Mouse (Mus musculus) adrenal gland, postnatal 10 days (tissue): ENCODE results near the gene Cts8. TPM values are rescaled to one million over a fixed set of nuclear protein-coding genes. Genes with fewer than 3 reads are reported as not detected.

Experiments
- DNase-seq: peaks from one replicate; pipeline ENCODE4 v3.0.0; 2021; ENCODE audit warnings: mixed read lengths
- long read RNA-seq, 2 experiments: library from polyadenylated mRNA; stranded (forward); transcript quantifications; one replicate each; pipeline ENCODE4 v2.0.0; 2021
- total RNA-seq, 2 experiments: library from RNA; stranded (reverse); gene quantifications; 2 replicates each; pipeline ENCODE4 v1.2.3; 2021

The Cts8 gene
- total RNA-seq, result not detected
- long read RNA-seq, experiment 1, result 0 reads
- long read RNA-seq, experiment 2, result 0 reads

DNA sequence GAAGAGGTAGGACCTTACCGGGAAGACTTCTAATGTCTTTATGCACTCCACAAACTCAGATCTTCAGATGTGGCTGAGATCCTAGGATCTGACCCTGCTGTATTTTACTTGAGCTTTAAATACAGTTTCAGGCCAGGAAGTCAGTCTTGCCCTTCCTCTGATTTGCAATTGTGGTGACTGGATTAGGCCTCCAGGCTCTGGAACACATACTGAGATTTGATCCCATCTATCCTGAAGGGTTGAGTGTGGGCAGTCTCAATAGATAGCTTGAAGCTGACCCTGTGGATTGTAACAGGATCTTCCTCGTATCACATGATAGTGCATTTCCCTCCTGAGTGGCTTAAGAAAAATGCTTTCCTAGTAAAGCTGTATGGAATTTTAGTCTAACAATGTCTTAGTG is at the start of gene Cts8:
Cts8 (minus strand) TSS at position 101 of the 400 bp plus-strand sequence.
- no peak for DNase-seq

DNA sequence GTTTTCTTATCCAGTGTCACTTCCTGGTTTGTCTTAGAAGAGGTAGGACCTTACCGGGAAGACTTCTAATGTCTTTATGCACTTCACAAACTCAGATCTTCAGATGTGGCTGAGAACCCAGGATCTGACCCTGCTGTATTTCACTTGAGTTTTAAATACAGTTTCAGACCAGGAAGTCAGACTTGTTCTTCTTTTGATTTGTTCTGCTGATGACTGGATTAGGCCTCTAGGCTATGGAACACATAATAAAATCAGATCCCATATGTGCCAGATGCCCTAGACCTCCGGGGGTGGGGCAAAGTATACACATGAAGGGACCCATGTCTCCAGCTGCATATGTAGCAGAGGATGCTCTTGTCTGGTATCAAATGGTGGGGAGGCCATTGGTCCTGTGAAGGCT is 33.6 kb upstream of the Cts8 start, which contains the start of gene Gm49398:
Gm49398 (minus strand) TSS at position 101 of the 400 bp plus-strand sequence.
- DNase-seq, result no peak

DNA sequence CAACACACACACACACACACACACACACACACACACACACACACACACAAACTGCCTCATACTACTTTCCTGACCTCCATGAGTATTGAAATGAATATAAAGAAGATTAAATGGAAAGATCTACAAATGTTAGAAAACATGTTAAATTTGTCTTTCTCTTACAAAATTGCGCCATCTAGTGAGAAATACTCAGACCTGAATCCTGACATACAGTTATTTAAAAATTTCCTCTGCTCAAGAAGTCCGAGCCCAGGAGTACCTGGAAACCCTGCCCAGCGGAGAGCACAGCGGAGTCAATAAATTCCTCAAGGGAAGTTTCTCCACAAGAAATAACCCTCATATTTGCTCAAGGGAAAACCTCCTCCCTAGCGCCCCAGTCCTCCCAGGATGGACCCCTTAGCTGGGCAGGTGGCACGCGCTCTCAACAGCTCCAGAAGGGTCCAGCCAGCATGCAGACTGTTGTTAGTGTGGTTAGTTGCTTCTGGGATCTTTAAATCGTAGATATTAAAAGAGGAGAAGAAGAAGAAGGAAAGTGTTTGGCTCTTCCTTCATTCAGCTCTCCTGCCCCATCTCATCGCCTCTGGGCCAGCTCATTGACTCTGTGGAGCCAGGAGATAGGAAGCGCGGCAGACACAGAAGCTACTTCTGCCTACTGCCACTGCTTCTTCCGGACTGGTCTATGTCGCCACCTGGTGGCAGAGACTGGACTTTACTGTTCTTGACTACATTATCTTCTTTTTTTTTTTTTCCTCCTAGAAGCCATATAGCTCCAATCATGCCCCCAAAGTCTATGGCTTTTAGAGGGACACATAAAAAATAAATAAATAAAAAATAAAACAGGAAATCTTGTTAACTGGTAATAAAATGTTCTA is 13.8 kb downstream of the Cts8 start:
- peak; percentile 68 for DNase-seq

DNA sequence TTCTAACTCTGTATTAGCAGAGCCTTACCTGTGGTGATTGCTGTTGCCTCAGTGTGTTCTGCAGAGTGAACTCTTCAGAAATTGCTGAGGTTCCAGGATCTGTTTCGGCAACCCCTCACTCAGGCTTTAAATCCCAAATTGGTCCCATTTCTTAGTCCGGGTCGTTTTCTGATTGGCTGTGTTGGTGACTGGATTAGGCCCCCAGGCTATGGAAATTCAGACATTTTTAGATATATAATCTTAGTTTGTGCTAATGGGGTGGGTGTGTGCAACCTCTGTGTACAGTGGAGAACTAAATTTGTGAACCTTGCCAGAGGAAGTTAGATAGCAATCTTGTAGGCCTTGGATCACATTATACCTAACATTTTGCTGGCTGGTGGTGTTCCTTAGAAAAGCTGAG is 51.8 kb downstream of the Cts8 start, which contains the start of gene Cts6:
Cts6 (minus strand) TSS at position 101 of the 400 bp plus-strand sequence.
- no peak for DNase-seq

Other genes starting within 250 kb of the Cts8 start
- gene Ctsj, start 249.4 kb downstream of the Cts8 start, total RNA-seq, result not detected
- not detected for gene Ctsq, start 214.7 kb downstream of the Cts8 start, total RNA-seq
- not detected for gene Ctsr, start 91.1 kb downstream of the Cts8 start, total RNA-seq
- gene Cts6, start 51.9 kb downstream of the Cts8 start, total RNA-seq, result not detected
- gene Gm49398, start 33.5 kb upstream of the Cts8 start, total RNA-seq, result not detected
- not detected for gene Cts7, start 102.8 kb upstream of the Cts8 start, total RNA-seq